Mouse (Mus musculus) megakaryocyte, embryonic 14.5 days (primary cell): ENCODE results near the gene Tdg.

ENCODE experiments used
- FLI1 ChIP-seq: IDR thresholded peaks from 2 replicates; pipeline ENCODE4 v1.6.1; 2012; ENCODE audit warnings: low read length, inconsistent platforms, mixed read lengths
- GATA1 ChIP-seq: IDR thresholded peaks from 3 replicates; pipeline ENCODE4 v1.6.1; 2012; ENCODE audit warnings: mixed read lengths, low read length, inconsistent platforms, borderline replicate concordance

DNA sequence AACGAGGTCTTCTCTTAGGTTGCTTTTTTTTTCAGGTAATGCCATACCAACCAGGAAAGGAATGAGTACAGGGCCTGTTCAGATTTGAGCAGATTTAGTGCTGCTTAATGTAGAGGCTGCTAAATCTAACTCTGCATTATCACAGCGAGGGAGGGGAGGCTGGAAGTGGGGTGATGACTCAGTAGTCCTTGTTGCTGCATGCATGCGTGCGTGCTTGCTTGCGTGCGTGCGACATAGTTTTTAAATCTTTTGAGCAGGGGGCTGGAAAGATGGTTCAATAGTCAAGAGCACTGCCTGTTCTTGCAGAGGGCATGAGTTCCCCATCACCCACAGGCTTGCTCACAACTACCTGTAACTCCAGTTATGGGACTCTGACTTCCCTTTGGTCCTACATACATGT is 4.7 kb downstream of the Tdg start:
- TF ChIP-seq GATA1 = no peak
- no peak for TF ChIP-seq FLI1
